Mouse (Mus musculus) kidney, postnatal 14 days (tissue): ENCODE measurements around the gene Grid1.

ENCODE experiments used
- DNase-seq: peaks from one replicate; pipeline ENCODE4 v3.0.0; 2022; ENCODE audit warnings: mixed read lengths

Gene Grid1

DNA sequence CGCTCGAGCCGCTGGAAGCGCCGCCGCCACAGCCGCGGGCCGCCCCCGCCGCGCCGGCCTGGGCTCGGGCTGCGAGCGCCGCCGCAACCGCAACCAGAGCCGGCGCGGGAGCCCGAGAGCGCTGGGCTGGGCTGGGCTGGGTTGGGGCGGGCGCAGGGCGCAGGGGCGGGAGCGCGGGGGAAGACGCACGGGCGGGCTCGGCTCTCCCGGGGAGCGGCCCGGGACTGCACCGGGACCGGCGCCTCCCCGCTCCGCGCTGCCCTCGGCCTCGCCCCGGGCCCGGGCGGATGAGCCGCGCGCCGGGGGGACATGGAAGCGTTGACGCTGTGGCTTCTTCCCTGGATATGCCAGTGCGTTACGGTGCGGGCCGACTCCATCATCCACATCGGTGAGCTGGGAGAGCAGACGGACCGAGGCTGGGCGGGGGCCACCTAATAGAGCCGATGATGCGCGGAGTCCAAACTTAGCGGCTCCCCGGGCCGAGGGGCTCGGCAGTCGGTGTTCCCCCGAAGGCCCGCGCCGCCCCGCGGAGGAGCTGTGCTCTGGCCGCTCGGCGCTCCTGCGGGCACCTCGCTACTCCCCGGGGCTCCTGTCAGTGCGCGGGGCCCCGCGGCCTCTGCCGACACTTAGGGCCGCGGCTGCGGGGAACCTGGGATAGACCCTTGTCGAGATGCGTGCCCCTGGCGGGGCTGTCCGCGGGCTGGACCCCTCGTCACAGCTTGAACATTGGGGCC lies at the start of gene Grid1:
Gene Grid1 (plus strand): TSS at position 190 of the 734 bp plus-strand sequence.
- peak; percentile 24 for DNase-seq

DNA sequence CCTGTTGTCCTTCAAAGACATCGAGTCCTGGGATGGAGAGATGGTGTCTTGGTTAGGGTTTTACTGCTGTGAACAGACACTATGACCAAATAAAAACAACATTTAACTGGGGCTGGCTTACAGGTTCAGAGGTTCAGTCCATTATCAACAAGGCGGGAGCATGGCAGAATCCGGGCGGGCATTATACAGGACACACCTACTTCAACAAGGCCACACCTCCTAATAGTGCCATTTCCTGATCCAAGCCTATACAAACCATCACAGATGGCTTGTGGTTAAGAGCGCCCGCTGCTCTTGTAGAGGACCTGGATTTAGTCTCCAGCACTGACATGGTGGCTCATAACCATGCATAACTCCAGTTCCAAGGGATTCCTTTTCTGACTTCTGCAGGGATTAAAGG lies 49.4 kb upstream of the Grid1 start:
- DNase-seq, result no peak

DNA sequence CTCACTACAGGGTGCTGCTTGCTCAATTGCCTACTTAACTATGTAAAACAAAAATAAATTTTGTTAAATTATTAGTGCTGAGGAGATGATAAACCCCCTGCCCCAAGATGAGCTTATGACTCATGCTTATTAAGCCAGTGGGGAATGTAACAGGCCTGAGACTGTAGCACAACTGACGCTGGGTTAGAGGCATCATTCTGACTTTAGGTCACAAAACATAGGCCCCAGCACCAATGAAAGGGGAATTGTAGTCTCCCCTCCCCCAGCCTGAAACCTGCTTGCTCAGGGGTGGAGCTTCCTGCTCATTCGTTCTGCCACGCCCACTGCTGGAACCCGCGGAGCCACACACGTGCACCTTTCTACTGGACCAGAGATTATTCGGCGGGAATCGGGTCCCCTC lies 48.3 kb upstream of the Grid1 start:
- no peak for DNase-seq

DNA sequence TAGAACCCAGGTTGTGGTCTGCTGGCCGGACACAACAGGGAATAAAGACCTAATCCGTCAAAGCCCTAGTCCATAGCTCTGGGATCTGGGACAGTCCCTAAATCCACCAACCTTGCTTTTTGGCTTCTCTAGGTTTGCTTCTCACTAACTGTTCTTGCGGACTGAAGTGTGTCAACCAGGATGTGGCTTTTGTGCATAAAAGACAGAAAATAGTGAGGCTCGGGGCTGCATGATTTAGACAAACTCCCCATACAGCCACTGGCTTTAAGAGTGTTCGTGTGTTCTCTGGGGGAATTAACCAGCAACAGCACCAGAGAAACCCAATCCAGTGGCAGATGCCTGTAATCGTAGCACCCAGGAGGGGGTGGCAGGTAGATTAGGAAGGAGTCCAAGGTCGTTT lies 47.8 kb upstream of the Grid1 start:
- DNase-seq, result no peak

DNA sequence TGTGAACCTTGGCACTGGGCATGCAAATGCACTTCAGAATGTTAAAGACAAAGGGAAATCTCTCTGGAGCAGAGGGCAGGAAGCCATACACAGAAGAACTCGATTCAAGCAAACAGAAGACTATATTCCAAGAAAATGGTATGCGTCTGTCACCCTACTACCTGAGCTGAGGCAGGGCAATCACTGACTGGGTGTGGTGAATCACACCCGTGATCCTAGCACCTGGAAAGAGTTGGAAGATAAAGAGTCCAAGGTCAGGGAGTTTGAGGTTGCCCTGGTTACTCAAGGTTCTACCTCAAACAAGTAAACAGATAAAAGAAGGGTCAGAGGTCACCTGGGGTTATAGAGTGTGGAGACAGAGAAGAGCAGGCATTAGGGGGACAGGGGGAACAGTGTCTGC lies 46.2 kb upstream of the Grid1 start:
- no peak for DNase-seq

DNA sequence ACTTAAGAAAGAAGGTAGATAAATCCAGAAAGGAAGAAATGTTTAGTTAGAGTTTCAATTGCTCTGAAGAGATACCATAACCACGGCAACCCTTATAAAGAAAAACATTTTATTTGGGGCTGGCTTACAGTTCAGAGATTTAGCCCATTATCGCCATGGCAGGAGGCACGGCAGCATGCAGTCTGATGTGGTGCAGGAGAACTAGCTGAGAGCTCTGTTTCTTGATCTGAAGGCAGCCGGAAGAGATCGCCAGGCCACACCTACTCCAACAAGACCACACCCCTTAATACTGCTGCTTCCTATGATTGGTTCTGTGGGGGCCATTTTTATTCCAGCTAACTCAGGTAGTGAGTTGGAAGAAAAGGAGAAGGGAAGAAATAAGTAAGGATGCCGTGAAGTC lies 45.7 kb upstream of the Grid1 start:
- DNase-seq, result no peak

DNA sequence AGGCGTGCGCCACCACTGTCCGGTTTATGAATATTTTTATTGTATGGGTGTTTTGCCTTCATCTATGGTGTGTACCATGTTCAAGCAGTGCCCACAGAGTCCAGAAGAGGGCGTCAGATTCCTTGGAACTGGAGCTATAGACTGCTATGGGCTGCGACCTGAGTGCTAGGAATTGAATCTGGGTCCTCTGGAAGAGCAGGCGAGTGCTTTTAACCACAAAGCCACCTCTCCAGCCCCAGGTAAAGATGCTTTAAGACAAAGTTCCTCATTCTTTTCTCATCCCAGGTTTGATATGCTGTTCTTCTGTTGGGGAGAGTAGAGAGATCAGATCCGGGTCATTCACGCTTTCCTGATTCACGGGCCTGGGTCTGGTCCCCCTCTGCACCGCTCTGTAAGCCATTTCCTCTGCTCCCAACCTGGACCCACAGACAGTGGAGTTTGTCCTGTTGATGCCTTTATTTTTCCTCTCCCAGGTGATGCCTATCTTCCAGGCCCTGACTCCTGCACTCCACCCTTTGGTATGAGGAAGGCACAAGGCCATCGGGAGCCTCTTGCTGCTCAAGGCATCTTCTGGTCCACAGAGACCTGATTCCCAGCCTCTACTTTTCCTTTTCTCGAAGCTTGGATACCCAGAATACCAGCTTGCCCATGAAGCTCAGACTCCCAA lies 43.1 kb upstream of the Grid1 start:
- no peak for DNase-seq

DNA sequence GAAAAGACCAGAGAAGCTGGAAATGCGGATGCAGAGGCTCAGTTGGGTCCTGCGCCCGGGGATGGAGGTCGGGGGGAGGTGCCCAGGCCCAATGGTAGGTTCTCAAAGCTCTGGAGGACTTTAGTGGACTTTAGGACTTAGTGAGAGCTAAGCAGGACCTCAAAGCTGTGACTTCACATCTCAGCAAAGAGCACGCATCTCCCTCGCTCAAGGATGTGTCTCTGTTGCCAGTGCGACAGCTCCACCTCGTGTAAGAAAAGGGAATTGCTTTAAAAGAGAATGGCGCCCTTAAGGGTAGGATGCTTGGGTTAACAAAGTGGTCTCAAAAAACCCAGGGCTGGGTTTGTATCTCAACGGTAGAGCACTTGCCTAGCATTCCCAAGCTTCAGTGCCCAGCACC lies 42.1 kb upstream of the Grid1 start:
- peak; percentile 55 for DNase-seq

DNA sequence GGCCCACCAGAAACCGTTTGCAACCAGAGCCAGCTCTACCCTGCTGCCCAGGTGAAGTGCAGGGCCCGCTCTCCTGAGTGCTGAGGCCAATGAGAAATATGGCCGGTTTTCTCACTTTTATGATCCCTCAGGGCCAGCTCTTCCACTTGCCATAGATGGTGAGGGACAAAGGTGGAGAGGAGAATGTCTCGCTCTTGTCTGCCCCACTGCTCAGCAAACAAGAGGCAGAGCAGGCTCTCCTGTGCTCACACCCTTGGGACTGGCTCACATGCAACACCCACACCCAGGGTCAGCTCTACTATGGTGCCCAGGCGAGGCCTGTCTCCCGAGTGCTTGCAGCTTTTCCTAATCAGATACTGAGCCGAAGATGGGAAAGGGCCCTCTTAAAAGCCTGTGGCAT lies 41.1 kb upstream of the Grid1 start:
- DNase-seq, result no peak

DNA sequence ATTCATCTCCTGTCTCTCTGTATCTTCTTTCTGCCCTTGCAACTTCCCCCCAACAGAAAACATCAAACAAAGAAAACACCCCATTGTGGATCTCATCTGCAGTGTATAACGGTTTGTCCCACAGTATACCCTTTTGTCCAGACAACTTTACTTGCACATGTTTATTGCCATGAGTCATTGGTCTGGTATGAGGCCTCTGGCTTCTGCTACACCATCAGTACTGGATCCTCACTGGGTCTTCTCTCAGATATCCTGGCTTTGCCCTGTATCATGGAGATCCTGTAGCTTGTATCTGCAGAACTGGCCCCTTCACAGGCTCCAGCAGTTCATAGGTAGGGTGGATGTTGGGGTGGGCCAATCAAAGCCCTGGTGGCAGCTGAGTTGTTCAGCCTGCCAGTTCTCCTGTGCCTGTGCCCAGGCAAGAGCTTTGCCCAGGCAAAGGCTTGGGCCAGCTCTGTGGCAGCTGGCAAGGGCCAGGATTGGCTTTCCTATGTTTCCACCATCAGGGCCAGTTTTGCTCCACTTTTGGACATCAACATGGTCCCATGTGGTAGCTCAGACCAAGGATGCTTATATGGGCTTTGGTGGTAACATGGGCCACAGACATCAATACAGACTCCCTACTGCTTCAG lies 26.4 kb upstream of the Grid1 start:
- no peak for DNase-seq

DNA sequence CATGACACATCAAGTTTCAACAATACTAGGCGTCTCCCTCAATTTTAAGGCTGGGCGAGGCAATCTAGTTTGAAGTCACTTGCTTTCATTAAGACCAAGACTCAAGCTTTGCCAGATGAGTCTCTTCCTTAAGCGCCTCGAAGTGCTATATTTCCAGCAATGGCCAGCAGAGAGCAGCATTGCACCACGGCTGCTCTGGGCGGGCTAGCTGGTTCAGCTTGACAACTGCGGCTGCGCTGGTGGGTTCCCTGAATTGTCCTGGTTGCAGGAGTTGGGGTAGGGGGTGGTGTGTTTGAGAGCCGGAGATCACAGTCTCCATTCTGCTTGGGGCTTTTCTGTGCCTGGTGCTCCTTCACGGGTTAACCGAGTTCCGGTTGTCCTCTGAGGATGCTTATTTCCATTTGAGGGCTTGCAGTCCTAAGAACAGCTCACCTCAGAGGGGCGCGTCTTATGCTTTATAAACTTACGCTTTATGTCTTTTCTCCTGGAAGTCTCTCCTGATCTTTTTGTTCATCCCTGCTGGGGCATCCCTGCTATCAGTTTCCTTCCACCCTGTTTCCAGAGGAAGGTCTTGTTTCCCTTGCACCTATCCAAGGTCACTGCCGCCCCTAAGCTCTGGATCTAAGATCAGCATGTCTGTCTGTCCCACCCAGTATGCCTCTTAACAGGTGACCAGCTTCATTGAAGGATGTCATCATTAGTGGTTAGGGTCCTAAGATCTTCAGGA lies 9.0 kb upstream of the Grid1 start:
- DNase-seq, result peak; percentile 67

DNA sequence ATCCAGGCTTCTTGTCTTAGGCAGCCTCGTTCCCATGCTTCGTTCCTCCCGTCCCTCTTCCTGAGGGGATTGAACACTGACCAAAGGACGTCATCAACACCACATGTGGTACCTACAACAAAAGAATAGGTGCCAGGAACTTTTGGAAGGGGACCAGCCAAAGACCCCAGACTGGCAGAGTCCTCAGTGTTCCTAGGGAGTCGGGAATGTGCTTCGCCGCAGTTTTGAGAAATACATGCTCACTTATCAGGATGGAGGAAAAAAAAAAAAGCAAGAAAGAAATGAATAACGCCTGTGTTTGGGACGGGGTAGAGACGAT lies 8.5 kb upstream of the Grid1 start:
- no peak for DNase-seq

DNA sequence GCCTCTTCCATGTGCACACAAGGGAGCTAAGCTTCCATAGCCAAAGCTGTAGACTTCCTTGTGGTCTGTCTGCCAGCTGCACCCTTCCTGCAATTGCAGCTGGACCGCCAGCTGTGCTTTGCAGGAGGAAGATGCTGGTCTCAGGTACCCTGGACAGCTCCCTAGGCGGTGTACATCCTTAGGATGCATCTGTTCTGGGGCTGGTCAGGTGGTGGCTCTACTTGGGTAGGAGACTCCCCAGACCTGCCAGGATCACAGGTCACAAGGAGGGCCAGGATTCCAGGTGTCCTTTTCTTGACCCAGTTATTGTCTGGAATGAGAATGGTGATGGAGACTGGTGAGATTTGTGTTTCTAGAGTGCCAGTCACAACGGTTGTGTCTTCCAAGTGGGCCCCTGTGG lies 3.6 kb upstream of the Grid1 start:
- DNase-seq, result peak; percentile 29

DNA sequence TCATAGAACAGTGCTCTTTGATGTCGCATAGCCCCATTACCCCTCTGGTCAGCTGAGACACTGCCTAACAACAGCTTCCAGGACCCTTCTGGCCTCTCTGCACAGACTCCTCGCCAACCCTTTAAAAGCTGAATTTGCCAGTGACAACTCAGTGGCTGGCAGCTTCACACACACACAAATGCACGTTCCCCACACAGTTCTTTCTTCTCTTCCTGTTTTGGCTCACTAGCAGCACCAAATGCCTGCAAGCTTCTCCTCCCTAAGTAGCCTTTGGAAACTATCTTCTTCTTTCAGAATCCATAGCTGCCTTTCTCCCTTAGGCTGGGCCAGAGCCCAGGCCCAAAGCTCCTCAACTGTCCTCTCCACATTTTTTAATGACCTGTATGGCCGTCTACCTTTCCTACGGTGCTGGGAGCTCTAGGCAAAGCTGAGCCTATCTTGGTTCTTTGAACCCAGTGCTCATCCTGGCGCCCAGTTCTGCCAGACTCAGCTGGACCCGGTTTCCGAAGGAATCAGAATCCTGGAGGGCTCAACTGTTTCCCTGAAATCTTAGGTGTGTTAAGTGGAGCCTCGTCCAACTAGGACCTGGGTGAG lies 1.4 kb upstream of the Grid1 start:
- DNase-seq, result no peak

DNA sequence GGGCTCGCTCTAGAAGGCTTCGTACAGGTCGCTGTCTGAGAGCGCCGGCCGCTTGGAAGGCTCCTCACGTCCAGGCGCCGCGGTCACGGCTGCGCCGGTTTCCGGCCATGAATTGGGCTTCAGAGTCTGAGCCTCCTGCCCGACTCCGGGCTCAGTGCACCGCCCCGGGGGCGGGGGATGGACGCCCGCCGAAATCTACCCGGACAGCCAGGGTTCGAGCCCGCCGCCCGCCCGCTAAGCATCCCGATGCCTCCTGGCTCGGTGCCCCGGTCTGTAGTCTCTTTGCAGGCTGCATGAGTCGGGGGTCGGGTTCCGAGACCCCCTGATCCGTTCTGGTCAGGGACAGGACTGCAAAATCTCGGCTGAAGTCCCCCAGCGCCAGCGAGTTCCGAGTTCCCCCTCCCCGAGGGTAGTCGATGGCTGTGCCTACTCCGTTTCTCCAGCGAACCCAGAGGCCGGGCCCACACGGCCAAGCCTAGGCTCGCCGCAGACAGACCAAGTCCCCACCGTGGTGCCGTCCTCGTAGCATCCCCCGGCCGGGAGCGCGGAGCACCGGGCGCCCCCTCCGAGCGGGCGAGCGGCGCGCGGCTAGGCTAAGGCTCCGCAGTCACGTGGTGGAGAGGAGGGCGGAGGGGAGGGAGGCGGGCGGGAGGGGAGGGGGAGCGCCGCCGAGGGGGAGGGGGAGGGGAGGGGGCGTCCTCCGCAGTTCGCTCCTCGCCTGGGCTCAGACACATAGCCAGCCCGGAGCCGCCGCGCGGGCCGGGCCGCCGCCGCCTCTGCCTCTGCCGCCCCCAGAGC lies 588 bp upstream of the Grid1 start:
- DNase-seq, result peak; percentile 32

DNA sequence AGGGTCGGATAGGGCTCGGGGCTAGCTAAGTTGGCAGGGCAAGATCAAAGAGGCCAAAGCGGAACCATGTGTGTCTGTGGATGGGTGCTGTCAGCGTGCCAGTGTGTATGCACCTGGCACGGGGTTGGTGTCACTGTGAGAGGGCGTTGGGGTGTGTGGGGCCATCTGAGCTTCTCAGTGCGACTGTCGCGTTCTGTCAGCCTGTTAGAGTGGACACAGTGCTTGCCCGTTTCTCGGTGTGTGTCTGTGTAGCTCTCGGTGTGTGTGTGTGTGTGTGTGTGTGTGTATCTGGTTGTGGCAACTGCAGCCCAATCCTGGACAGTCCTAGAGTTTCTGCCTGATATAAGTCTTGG lies 721 bp downstream of the Grid1 start:
- DNase-seq, result peak; percentile 8

DNA sequence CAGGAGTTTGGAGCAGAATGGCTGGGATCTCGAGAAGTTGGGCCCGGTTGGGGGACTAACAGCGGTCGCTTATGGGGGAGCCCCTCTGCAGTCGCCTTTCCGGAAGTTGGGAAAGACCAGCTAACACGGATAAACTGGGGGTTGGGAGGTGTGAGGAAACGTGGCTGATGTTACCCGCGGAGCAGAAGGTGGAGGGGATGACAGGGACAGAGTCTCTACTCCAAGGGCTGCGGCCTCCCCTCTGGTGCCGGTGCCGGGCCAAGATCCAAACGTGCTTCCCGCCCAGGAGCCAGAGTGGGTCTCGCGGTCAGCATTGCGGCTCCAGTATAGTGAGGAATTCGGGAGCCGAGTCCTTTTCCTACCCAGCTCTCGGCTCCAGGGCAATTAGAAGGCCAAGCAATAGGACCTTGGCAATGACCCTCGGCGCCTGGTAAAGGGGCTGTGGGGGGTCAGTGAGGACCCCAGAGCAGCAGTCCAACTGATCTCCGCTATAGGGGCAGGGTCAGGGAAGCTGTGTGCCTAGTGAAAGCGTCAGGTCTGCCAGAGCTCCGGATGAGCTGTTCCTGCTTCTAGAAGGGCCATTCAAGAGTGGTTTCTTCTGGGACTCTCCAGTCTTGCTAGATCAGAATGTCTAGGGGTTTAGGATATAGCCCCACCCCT lies 1.4 kb downstream of the Grid1 start:
- DNase-seq, result no peak

DNA sequence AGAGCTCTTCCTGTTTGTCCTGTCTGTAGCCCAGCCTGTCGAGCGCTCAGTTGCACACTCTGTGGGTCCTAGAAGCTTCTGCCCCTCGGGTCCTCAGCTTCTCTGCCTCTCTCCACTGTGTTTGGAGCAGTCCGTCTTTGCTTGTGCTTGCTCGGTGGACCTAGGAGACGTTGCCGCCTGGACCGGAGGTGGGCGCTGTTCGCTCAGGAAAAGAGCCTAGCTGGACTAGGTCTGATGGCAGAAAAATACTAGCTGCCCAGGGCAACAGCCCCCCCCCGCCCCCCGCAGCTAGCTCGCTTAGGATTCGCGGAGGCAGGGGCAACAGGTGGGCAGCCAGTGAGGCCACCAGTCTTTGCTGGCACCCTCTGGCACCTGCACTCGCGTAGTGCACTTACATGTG lies 3.2 kb downstream of the Grid1 start:
- DNase-seq, result peak; percentile 64

DNA sequence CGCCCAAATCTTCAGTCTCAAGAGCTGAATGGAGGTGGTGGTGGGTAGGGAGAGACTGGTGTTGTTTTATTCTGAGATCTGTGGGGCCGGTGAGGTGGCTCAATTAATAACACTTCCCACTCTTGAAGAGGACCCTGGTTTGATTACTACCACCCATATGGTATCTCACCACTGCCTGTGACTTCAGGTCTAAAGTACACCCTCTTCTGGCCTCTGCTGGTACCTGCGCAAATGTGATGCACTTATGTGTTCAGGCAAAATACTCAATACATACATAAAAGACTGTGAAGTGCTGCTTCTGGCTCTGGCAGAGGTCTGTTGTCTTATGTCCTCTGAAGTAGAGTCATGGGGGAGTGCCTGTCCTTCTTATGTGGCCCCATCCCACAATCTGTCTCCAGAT lies 4.3 kb downstream of the Grid1 start:
- DNase-seq, result no peak

DNA sequence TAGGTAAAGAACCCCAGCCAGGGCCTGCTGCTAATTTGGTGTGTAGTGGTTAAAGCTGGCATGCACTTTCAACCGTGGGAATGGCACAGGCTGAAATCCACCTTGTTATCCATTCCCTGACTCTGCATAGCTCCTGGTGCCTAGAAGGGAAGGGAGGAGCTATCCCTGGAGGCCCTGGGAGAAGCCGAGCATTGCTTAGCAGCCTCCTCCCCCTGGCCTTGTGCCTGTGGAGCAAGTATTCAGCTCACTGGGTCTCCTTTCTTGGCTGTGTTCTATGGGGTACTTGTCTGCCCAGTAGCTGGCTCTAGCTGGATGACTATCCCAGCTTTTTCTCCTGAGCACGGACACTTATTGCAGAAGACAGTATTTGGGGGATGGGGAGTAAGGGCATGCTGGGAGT lies 6.0 kb downstream of the Grid1 start:
- peak; percentile 69 for DNase-seq

DNA sequence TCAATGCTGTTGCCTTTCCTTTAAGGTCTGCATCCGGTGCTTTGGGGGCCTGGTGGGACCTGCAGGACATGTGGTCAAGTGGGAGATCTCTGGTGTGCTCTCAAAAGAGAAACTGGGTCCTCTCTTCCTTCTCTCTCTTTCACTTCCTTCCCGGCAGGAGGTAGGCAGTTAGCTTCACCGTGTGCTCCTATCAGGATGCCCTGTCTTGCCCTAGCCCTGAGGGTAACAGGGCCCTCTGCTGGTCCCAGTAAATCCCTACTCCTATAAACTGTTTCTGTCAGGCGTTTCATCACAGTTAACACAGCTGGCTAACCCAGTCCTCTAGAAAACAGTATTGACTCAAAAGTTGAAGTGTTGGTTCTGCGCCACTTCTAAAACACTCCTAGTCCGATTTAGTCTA lies 9.9 kb downstream of the Grid1 start:
- DNase-seq, result no peak

DNA sequence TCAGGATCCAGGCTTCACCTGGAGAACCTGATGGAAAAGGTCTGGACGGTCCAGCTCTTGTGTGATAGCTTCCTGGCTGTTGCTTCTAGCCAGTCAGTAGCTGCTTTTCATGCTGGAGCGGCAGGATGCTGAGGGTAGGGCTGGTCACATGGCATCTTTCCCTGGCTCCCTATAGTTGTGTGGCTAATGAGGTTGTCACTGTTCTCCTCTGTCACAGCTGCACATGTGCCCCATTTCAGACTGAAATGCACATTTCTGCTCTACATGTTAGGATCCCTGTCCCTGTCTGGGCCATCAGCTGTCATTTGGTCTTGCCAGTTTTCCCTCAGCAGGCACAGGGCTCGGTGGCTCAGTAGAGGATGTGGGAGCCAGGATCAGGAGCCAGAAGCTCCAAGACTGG lies 17.2 kb downstream of the Grid1 start:
- DNase-seq, result no peak
